Comparison of ENCODE assay signal across 27 mouse cellular contexts in the genomic region with DNA sequence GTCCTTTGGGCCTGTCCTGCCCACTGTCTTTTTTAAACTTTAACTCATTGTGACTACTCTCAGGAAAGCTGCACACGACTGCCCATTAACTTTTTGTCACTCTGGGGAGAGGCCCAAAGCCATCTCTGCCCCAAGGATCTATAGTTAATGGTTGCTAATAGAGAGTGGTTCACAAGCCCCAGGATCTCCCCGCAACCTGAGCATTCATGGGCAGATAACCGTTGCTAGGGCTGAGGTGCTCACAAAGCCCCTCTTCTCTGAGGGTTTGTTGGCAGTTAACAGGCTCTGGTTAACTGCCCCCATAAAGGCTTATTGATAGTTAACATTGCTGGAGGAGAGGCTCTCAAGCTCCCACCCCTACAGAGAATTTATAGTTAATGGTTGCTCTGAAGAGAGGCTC. TPM values are rescaled to one million over a fixed set of nuclear protein-coding genes. Genes with fewer than 3 reads are reported as not detected.
"Had no signal": no experiment of that assay in that cellular context is flagged by ENCODE, and none has a peak within 500 bp of the region (broad histone marks: within the 10 kb centered on the region; RNA-seq: fewer than 3 reads in every experiment).

No protein-coding gene starts in this region.

- H3K9me3 ChIP-seq: embryonic facial prominence, embryonic 10.5 days; embryonic facial prominence, embryonic 12.5 days; embryonic facial prominence, embryonic 13.5 days; embryonic facial prominence, embryonic 15.5 days; forebrain, embryonic 10.5 days; forebrain, embryonic 12.5 days; forebrain, embryonic 13.5 days; forebrain, embryonic 15.5 days had no signal

- H3K27ac ChIP-seq: embryonic facial prominence, embryonic 10.5 days; embryonic facial prominence, embryonic 12.5 days; embryonic facial prominence, embryonic 13.5 days; embryonic facial prominence, embryonic 15.5 days; forebrain, embryonic 10.5 days; forebrain, embryonic 12.5 days; forebrain, embryonic 13.5 days; forebrain, embryonic 15.5 days; gastrocnemius, adult 2 months; heart, adult 2 months had no signal

- H3K4me3 ChIP-seq: embryonic facial prominence, embryonic 10.5 days; embryonic facial prominence, embryonic 12.5 days; embryonic facial prominence, embryonic 13.5 days; embryonic facial prominence, embryonic 15.5 days; erythroblast, embryonic 14.5 days; forebrain, embryonic 10.5 days; forebrain, embryonic 12.5 days; forebrain, embryonic 13.5 days; forebrain, embryonic 15.5 days; gastrocnemius, adult 2 months; heart, adult 2 months had no signal

- DNase-seq: cerebellum, adult 2 months; cerebellum, adult 8-10 months; cerebellum, adult 9-10 months; cerebellum, adult 9-11 months; cerebellum, postnatal 10 days; cerebellum, postnatal 14 days; cerebellum, postnatal 25 days; cerebellum, postnatal 36 days; embryo, embryonic 11 days; forebrain, postnatal 0 days; gastrocnemius, adult 2 months; gastrocnemius, postnatal 10 days; gastrocnemius, postnatal 14 days; gastrocnemius, postnatal 25 days; gastrocnemius, postnatal 36 days; heart, adult 18-20 months; heart, adult 2 months had no signal

RNA-seq across cellular contexts. Expression of gene Gng4, which starts 3.6 kb away (rescaled TPM):
- total RNA-seq: common myeloid progenitor, adult 5-6 weeks had no signal
- polyA plus RNA-seq: erythroblast, embryonic 14.5 days had no signal
